Mouse (Mus musculus): Measurements from ENCODE around the gene Hoxa6. TPM values are rescaled to one million over a fixed set of nuclear protein-coding genes. Genes with fewer than 3 reads are reported as not detected.

The Hoxa6 gene
- total and polyA plus RNA-seq, 3 experiments = 0.58 to 2.2 (median 2.1) TPM

- no peak overlapping the region for H3K4me2 ChIP-seq (ENCODE audit: insufficient read depth, low read depth, poor library complexity, severe bottlenecking)
- no peaks in the 10 kb centered on the region for H3K4me1 ChIP-seq (ENCODE audit: control insufficient read depth in 1 of 2, insufficient read depth in 2 of 2)
- in situ Hi-C loops (cut with MboI; ENCODE audit: low pct_ligation_motif_present, low pct_unique_long_range_greater_than_20kb, low sequenced_read_pairs) = loop anchor here (10.0 kb wide), 2 partner anchors 643 to 1013 kb away; no protein-coding TSS in a partner anchor
- H3K27me3 ChIP-seq (replicated peaks) = no peaks in the 10 kb centered on the region
- no peaks in the 10 kb centered on the region for H3K79me2 ChIP-seq (replicated peaks; ENCODE audit: control insufficient read depth, extremely low read depth, insufficient read depth, poor library complexity, severe bottlenecking)
- no peak overlapping the region for H3K9ac ChIP-seq (ENCODE audit: insufficient read depth, low read depth)
- dilution Hi-C loops (cut with MboI; ENCODE audit: extremely low pct_ligation_motif_present, extremely low pct_unique_long_range_greater_than_20kb, low sequenced_read_pairs) = no loop called here
- peaks cover 9 to 42% of the 10 kb centered on the region in 2 experiments for H3K36me3 ChIP-seq (replicated peaks in 1 of 2; ENCODE audit: control insufficient read depth in 1 of 2, insufficient read depth in 1 of 2, low read length in 1 of 2)
- TF ChIP-seq UBTF (IDR thresholded peaks at IDR 0.05; ENCODE audit: low read depth, low read length) (no peak), MXI1 (IDR thresholded peaks at IDR 0.05; ENCODE audit: low read depth, low read length) (no peak), JUN (IDR thresholded peaks at IDR 0.05; ENCODE audit: insufficient read depth, low read depth, low read length) (no peak), MAZ (IDR thresholded peaks at IDR 0.05; ENCODE audit: low read depth, low read length) (no peak), ETS1 (conservative IDR thresholded peaks at IDR 0.05; ENCODE audit: low read depth, low read length) (no peak), HCFC1 (IDR thresholded peaks at IDR 0.05; ENCODE audit: low read depth, low read length) (no peak), RCOR1 (conservative IDR thresholded peaks at IDR 0.05; ENCODE audit: low read depth, low read length) (no peak), SMC3 (IDR thresholded peaks at IDR 0.05; ENCODE audit: low read depth, low read length) (no peak), CTCF (conservative IDR thresholded peaks at IDR 0.05 in 1 of 2, IDR thresholded peaks at IDR 0.05 in 1 of 2; ENCODE audit: low read depth in 2 of 2, low read length in 2 of 2) (no peak)
- DNase-seq (ENCODE audit: extremely low read depth) = no peak
- H3K27ac ChIP-seq (ENCODE audit: insufficient read depth, low read depth) = no peak overlapping the region
- peaks cover 32% of the 10 kb centered on the region for H3K9me3 ChIP-seq (replicated peaks; ENCODE audit: low read length)
- H3K4me3 ChIP-seq (replicated peaks in 1 of 3; ENCODE audit: low read depth in 2 of 3, low read length in 2 of 3, poor library complexity in 1 of 3) = no peak overlapping the region
These were observed 19.1 kb upstream of the Hoxa6 start for GRCm38 (mm10) chr6:52227470-52228222.

DNA sequence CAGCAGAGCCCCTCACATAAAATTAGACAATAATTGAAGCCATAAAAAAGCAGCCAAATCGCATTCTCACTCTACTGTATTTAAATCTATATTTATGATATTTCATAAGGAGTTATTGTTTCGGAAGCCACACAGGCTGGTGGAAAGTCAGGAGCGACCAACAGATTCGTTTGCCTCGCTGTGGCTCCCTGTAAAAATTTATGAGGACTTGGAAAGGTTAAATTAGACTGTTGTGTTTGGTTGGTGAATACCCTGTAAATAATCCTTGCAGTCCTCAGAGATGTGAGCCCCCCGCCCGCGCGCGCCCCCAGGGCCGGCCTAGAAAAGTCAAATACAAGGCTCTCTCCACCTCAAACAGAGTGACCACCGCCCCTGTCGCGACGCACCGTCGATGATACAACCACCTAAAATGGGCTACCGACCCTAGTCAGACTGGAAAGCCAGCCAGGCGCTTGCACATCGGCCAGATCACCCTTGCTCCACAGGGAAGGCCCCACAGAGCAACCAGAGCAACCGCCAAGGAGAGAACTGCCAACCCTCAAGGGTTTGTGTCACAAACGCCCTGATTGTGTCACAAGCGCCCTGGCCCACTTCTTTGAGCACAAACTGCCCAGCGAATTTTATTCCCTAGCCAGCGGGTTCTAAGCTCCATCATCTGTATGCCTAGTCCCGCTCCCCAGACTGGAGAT, 18.2 kb upstream of the Hoxa6 start:
- no peak overlapping the region for H3K4me3 ChIP-seq (replicated peaks in 1 of 3; ENCODE audit: low read depth in 2 of 3, low read length in 2 of 3, poor library complexity in 1 of 3)
- TF ChIP-seq HCFC1 (IDR thresholded peaks at IDR 0.05; ENCODE audit: low read depth, low read length) (no peak), ZKSCAN1 (IDR thresholded peaks at IDR 0.05; ENCODE audit: borderline replicate concordance, low read depth, low read length) (no peak), MAFK (IDR thresholded peaks at IDR 0.05; ENCODE audit: insufficient replicate concordance, low read length) (no peak), KAT2A (IDR thresholded peaks at IDR 0.05; ENCODE audit: insufficient replicate concordance, low read length) (no peak), MYC (IDR thresholded peaks at IDR 0.05; ENCODE audit: low read depth, low read length) (no peak), POLR2A (IDR thresholded peaks at IDR 0.05; ENCODE audit: low read depth, low read length) (no peak), UBTF (IDR thresholded peaks at IDR 0.05; ENCODE audit: low read depth, low read length) (no peak), USF1 (IDR thresholded peaks at IDR 0.05; ENCODE audit: low read depth, low read length) (no peak), E2F4 (IDR thresholded peaks at IDR 0.05; ENCODE audit: insufficient replicate concordance, low read depth, low read length) (no peak), CTCF (conservative IDR thresholded peaks at IDR 0.05 in 1 of 2, IDR thresholded peaks at IDR 0.05 in 1 of 2; ENCODE audit: low read depth in 2 of 2, low read length in 2 of 2) (no peak), USF2 (conservative IDR thresholded peaks at IDR 0.05; ENCODE audit: low read depth, low read length) (no peak), TBP (conservative IDR thresholded peaks at IDR 0.05; ENCODE audit: low read depth, low read length) (no peak), PAX5 (IDR thresholded peaks at IDR 0.05; ENCODE audit: low read length) (no peak), ELF1 (IDR thresholded peaks at IDR 0.05; ENCODE audit: low read depth, low read length) (no peak), SIN3A (IDR thresholded peaks at IDR 0.05; ENCODE audit: low read length) (no peak), ZMIZ1 (IDR thresholded peaks at IDR 0.05; ENCODE audit: low read depth, low read length) (no peak), NRF1 (IDR thresholded peaks at IDR 0.05; ENCODE audit: low read depth, low read length) (no peak)
- no peak overlapping the region for H3K9ac ChIP-seq (ENCODE audit: insufficient read depth, low read depth)
- no peak overlapping the region for H3K27ac ChIP-seq (ENCODE audit: insufficient read depth, low read depth)
- DNase-seq (ENCODE audit: extremely low read depth) = no peak
- H3K4me2 ChIP-seq (ENCODE audit: insufficient read depth, low read depth, poor library complexity, severe bottlenecking) = no peak overlapping the region
- H3K9me3 ChIP-seq (replicated peaks; ENCODE audit: low read length) = peaks cover 25% of the 10 kb centered on the region
- H3K4me1 ChIP-seq (ENCODE audit: control insufficient read depth in 1 of 2, insufficient read depth in 2 of 2) = peaks cover 0 to 6% of the 10 kb centered on the region in 2 experiments; a peak in 2 of 4 replicates
- in situ Hi-C loops (cut with MboI; ENCODE audit: low pct_ligation_motif_present, low pct_unique_long_range_greater_than_20kb, low sequenced_read_pairs) = loop anchor here (10.0 kb wide), 2 partner anchors 642 to 1012 kb away; no protein-coding TSS in a partner anchor
- H3K27me3 ChIP-seq (replicated peaks) = no peaks in the 10 kb centered on the region
- no peaks in the 10 kb centered on the region for H3K79me2 ChIP-seq (replicated peaks; ENCODE audit: control insufficient read depth, extremely low read depth, insufficient read depth, poor library complexity, severe bottlenecking)
- dilution Hi-C loops (cut with MboI; ENCODE audit: extremely low pct_ligation_motif_present, extremely low pct_unique_long_range_greater_than_20kb, low sequenced_read_pairs) = no loop called here
- H3K36me3 ChIP-seq (replicated peaks in 1 of 2; ENCODE audit: control insufficient read depth in 1 of 2, insufficient read depth in 1 of 2, low read length in 1 of 2) = peaks cover 5 to 32% of the 10 kb centered on the region in 2 experiments

All from CH12.LX (cell line).